Mouse (Mus musculus): ENCODE data around the gene Gemin7. TPM values are rescaled to one million over a fixed set of nuclear protein-coding genes. Genes with fewer than 3 reads are reported as not detected.

Gene Gemin7
- total RNA-seq, 2 experiments from 2014 or later: 45.6 to 49.8 TPM

Other genes with a start within 250 kb of the Gemin7 start
- gene Ercc1, start 232.8 kb downstream of the Gemin7 start, total RNA-seq (2021): 10 to 100 TPM; 41.1 to 48.0 TPM
- 1 to 10 TPM; 6.5 to 9.4 TPM for gene Cd3eap, start 218.1 kb downstream of the Gemin7 start, total RNA-seq (2021)
- gene Ppp1r13l, start 217.8 kb downstream of the Gemin7 start, total RNA-seq (2021): 10 to 100 TPM; 25.0 to 28.4 TPM
- 10 to 100 TPM; 12.4 to 15.7 TPM for gene Ercc2, start 195.6 kb downstream of the Gemin7 start, total RNA-seq (2021)
- gene Klc3, start 173.5 kb downstream of the Gemin7 start, total RNA-seq (2021): under 1 TPM; 0.45 to 0.63 TPM
- 1,000 to 10,000 TPM; 3,946 to 4,137 TPM for gene Ckm, start 172.8 kb downstream of the Gemin7 start, total RNA-seq (2021)
- gene Mark4, start 118.8 kb downstream of the Gemin7 start, total RNA-seq (2021): 10 to 100 TPM; 23.3 to 25.0 TPM
- 1 to 10 TPM in 1 of 2 experiments, under 1 TPM in 1; 0.79 to 1.1 TPM for gene Exoc3l2, start 114.3 kb downstream of the Gemin7 start, total RNA-seq (2021)
- 1 to 10 TPM; 2.0 to 2.2 TPM for gene Bloc1s3, start 69.2 kb downstream of the Gemin7 start, total RNA-seq (2021)
- gene Trappc6a, start 69.2 kb downstream of the Gemin7 start, total RNA-seq (2021): 10 to 100 TPM; 48.9 to 49.6 TPM
- not detected for gene Nkpd1, start 59.8 kb downstream of the Gemin7 start, total RNA-seq (2021)
- 10 to 100 TPM; 41.3 to 41.5 TPM for gene Ppp1r37, start 14.5 kb downstream of the Gemin7 start, total RNA-seq (2021)
- gene Zfp296, start 308 bp downstream of the Gemin7 start, total RNA-seq (2021): under 1 TPM; 0.20 to 0.36 TPM
- gene Clasrp, start 26.9 kb upstream of the Gemin7 start, total RNA-seq (2021): 10 to 100 TPM; 21.5 to 22.6 TPM
- 1 to 10 TPM; 6.3 to 9.6 TPM for gene Relb, start 51.8 kb upstream of the Gemin7 start, total RNA-seq (2021)
- gene Clptm1, start 87.4 kb upstream of the Gemin7 start, total RNA-seq (2021): 10 to 100 TPM; 80.2 to 82.8 TPM
- gene Apoc2, start 100.3 kb upstream of the Gemin7 start, total RNA-seq (2021): under 1 TPM; 0.41 to 0.55 TPM
- gene Gm44805, start 103.8 kb upstream of the Gemin7 start, total RNA-seq (2021): not detected
- gene Apoc4, start 103.9 kb upstream of the Gemin7 start, total RNA-seq (2021): not detected
- gene Apoc1, start 115.1 kb upstream of the Gemin7 start, total RNA-seq (2021): 1 to 10 TPM; 2.2 to 8.9 TPM
- 100 to 1,000 TPM; 243 to 352 TPM for gene Apoe, start 121.6 kb upstream of the Gemin7 start, total RNA-seq (2021)
- gene Tomm40, start 137.8 kb upstream of the Gemin7 start, total RNA-seq (2021): 100 to 1,000 TPM; 107 to 120 TPM
- gene Nectin2, start 172.9 kb upstream of the Gemin7 start, total RNA-seq (2021): 10 to 100 TPM; 37.2 to 39.7 TPM
- gene Bcam, start 193.4 kb upstream of the Gemin7 start, total RNA-seq (2021): 100 to 1,000 TPM; 225 to 236 TPM
- not detected for gene Cblc, start 219.2 kb upstream of the Gemin7 start, total RNA-seq (2021)
- gene Bcl3, start 245.2 kb upstream of the Gemin7 start, total RNA-seq (2021): 1 to 10 TPM; 3.9 to 4.5 TPM

Measured in heart, postnatal 14 days (tissue).